Mouse (Mus musculus): ENCODE measurements at regions not wholly inside any gene's neighbourhood (a gene's known extent, or its start where the extent isn't known, plus 50 kb on each side); places are given as distances from the start of the nearest gene placed in this dataset.

GRCm38 (mm10) chr7:51790690-51791560, 70.9 kb upstream of the Gas2 start:
- Histone ChIP-seq H3K9ac (replicated peaks) (no peak overlapping the region), H3K27me3 (ENCODE audit: control insufficient read depth, insufficient read depth, low read length) (no peaks in the 10 kb centered on the region), H3K9me3 (ENCODE audit: control insufficient read depth, low read length) (no peaks in the 10 kb centered on the region), H3K4me2 (ENCODE audit: low read depth) (no peak overlapping the region), H3K4me3 (ENCODE audit: insufficient read depth in 1 of 2, low read depth in 2 of 2, low read length in 2 of 2) (no peak overlapping the region), H3K4me1 (replicated peaks; ENCODE audit: control insufficient read depth in 2 of 2, insufficient read depth in 2 of 2, low read length in 1 of 2) (no peaks in the 10 kb centered on the region), H3K27ac (no peak overlapping the region), H3K36me3 (replicated peaks; ENCODE audit: control insufficient read depth, insufficient read depth, low read depth) (no peaks in the 10 kb centered on the region)
- TF ChIP-seq CTCF (IDR thresholded peaks at IDR 0.05; ENCODE audit: low read depth), result no peak
- no peak for TF ChIP-seq EP300 (IDR thresholded peaks at IDR 0.05; ENCODE audit: low read depth)
- 70% methylated on average over 17 of the region's 17 CpGs for WGBS (ENCODE audit: insufficient replicate concordance)
- ATAC-seq (ENCODE audit: insufficient read depth), result no peak
- DNase-seq (ENCODE audit: low read depth in 3 of 3, low spot score in 3 of 3), result no peak

GRCm38 (mm10) chr7:51791561-51791863, 70.3 kb upstream of the Gas2 start:
- no peak overlapping the region for H3K4me3 ChIP-seq (ENCODE audit: insufficient read depth in 1 of 2, low read depth in 2 of 2, low read length in 2 of 2)
- no peak overlapping the region for H3K9ac ChIP-seq (replicated peaks)
- no peaks in the 10 kb centered on the region for H3K27me3 ChIP-seq (ENCODE audit: control insufficient read depth, insufficient read depth, low read length)
- ATAC-seq (ENCODE audit: insufficient read depth), result no peak
- WGBS (ENCODE audit: insufficient replicate concordance), result 84% methylated on average over 3 of the region's 3 CpGs
- TF ChIP-seq EP300 (IDR thresholded peaks at IDR 0.05; ENCODE audit: low read depth) (no peak), CTCF (IDR thresholded peaks at IDR 0.05; ENCODE audit: low read depth) (no peak)
- H3K4me2 ChIP-seq (ENCODE audit: low read depth), result no peak overlapping the region
- no peaks in the 10 kb centered on the region for H3K4me1 ChIP-seq (replicated peaks; ENCODE audit: control insufficient read depth in 2 of 2, insufficient read depth in 2 of 2, low read length in 1 of 2)
- H3K36me3 ChIP-seq (replicated peaks; ENCODE audit: control insufficient read depth, insufficient read depth, low read depth), result no peaks in the 10 kb centered on the region
- DNase-seq (ENCODE audit: low read depth in 3 of 3, low spot score in 3 of 3), result no peak
- no peak overlapping the region for H3K27ac ChIP-seq
- H3K9me3 ChIP-seq (ENCODE audit: control insufficient read depth, low read length), result no peaks in the 10 kb centered on the region

Data from liver, embryonic 14.5 days (tissue).